Mouse (Mus musculus) G1E (cell line): ENCODE results near the gene Garem2. TPM values are rescaled to one million over a fixed set of nuclear protein-coding genes. Genes with fewer than 3 reads are reported as not detected.

Experiments
- ATAC-seq: 2 replicates; pipeline ENCODE4 v1.8.0; 2016; ENCODE audit warnings: mild to moderate bottlenecking; ENCODE audit not compliant: insufficient number of reproducible peaks, poor library complexity, low FRiP score, severe bottlenecking; ENCODE audit errors: extremely low read depth
- DNase-seq: peaks from one replicate; pipeline ENCODE4 v3.0.0; 2012; ENCODE audit warnings: low spot score
- H3K27me3 ChIP-seq: 2 replicates; pipeline ENCODE4 v1.6.1; 2012; ENCODE audit warnings: mild to moderate bottlenecking, low read length, inconsistent platforms; ENCODE audit not compliant: insufficient read depth
- H3K36me3 ChIP-seq: replicated peaks from 2 replicates; pipeline ENCODE3; 2012; ENCODE audit warnings: mild to moderate bottlenecking, inconsistent platforms
- H3K4me1 ChIP-seq: 2 replicates; pipeline ENCODE4 v1.6.1; 2012; ENCODE audit warnings: low read depth, low read length, inconsistent platforms, mixed read lengths; ENCODE audit not compliant: insufficient read depth
- H3K4me3 ChIP-seq: 2 replicates; pipeline ENCODE4 v1.5.1; 2012; ENCODE audit warnings: low read depth, mild to moderate bottlenecking, inconsistent platforms, low read length, moderate library complexity, mixed read lengths
- H3K9me3 ChIP-seq: replicated peaks from 2 replicates; pipeline ENCODE4 v1.6.1; 2012; ENCODE audit warnings: inconsistent platforms
- CTCF ChIP-seq: IDR thresholded peaks from 2 replicates; pipeline ENCODE4 v1.5.1; 2012; ENCODE audit warnings: low read depth, low read length, inconsistent platforms, mixed read lengths
- GATA1 ChIP-seq: IDR thresholded peaks from 2 replicates; pipeline ENCODE4 v1.6.1; 2012; ENCODE audit warnings: borderline replicate concordance, low read length, inconsistent platforms, mixed read lengths
- GATA2 ChIP-seq: IDR thresholded peaks from 2 replicates; pipeline ENCODE4 v1.6.1; 2012; ENCODE audit warnings: low read depth, low read length, inconsistent platforms, borderline replicate concordance
- POLR2AphosphoS5 ChIP-seq: IDR thresholded peaks from 2 replicates; pipeline ENCODE4 v1.6.1; 2012; ENCODE audit warnings: low read depth, low read length, inconsistent platforms; ENCODE audit not compliant: insufficient replicate concordance
- TAL1 ChIP-seq: conservative IDR thresholded peaks from 2 replicates; pipeline ENCODE4 v1.6.1; 2012; ENCODE audit warnings: low read depth, low read length, inconsistent platforms, mixed read lengths
- polyA plus RNA-seq: library from polyadenylated mRNA; stranded (reverse); fragments of >175 nt; gene quantifications from 2 replicates; pipeline ENCODE4 v1.2.3, GENCODE M21; 2012
- total RNA-seq, 2 experiments: library from RNA; stranded (forward) in 1 of 2; stranded (reverse) in 1 of 2; fragments of 200-1000 nt in 1 of 2; fragments of >200 nt in 1 of 2; fragmentation: Nextera tagmentation in 1 of 2; gene quantifications; 2 replicates each; pipeline ENCODE4 v1.2.3; 2014 to 2017

Gene Garem2
- total and polyA plus RNA-seq, 3 experiments: under 0.01 TPM; not detected in 2

DNA sequence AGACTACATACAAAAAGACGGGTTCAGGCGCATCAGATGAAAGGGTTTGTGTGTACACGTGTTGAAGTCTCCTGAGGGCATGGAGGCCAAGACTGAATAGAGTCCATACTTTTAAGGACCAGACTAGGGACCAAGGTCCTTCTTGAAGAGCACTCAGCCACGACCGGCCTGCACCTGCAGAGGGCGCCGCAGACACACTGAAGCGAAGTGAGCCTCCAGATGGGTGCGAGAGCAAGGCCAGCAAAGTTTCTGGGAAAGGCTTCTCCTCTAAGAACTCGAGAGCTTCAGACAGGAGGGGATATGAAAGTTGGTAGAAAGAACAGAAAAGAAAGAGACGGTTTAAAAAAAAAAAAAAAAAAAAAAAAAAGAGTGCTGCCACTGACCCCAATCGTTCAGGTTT, 622 bp upstream of the Garem2 start:
- no peak for TF ChIP-seq POLR2AphosphoS5
- no peak for TF ChIP-seq CTCF
- no peak for TF ChIP-seq TAL1
- TF ChIP-seq GATA2: no peak
- no peak for TF ChIP-seq GATA1
- ATAC-seq: no peak
- DNase-seq: no peak
- no peaks in the 10 kb centered on the region for H3K4me1 ChIP-seq
- H3K4me3 ChIP-seq: no peak overlapping the region
- H3K36me3 ChIP-seq: no peaks in the 10 kb centered on the region
- H3K27me3 ChIP-seq: peaks cover 43% of the 10 kb centered on the region
- peaks cover 35% of the 10 kb centered on the region for H3K9me3 ChIP-seq

DNA sequence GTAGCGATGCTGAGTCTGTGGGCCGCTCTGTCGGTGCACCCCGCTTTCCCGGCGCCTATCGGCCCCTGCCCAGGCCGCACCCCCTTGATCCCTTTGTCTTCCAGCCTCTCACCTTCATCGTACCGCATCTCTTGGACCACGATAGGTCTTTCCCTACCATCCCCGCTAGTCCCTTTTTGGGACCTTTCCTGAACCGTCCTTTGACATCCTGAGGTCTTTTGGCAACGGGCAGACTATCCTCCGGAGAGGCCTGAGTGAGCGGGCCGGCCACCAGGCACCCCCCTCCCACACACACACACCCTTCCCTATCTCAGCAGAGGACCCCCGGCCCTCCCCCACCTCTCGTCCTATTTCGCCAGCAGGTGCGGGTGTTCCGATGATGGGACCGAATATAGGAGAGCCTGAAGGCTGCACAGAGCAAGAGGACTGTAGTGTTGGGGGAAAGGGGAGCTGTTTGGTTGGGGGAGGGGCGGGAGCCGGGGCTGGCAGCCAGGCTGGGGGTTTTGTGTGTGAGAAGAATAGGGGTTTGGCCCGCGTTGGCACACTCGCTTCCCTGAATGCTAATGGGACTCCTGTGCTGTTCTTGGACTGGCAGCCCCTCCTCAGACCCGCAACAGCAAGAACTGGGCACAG, 823 bp downstream of the Garem2 start, which contains the start of gene 3110082J24Rik:
Gene 3110082J24Rik (minus strand): TSS at position 419 of the 633 bp plus-strand sequence.
- Histone ChIP-seq H3K4me3 (no peak within 1 kb of the TSS), H3K27me3 (peaks cover 48% of the 10 kb centered on the region), H3K36me3 (no peaks in the 10 kb centered on the region), H3K9me3 (peaks cover 20% of the 10 kb centered on the region), H3K4me1 (no peaks in the 10 kb centered on the region)
- ATAC-seq (no peak), DNase-seq (no peak)
- TF ChIP-seq GATA2 (no peak), POLR2AphosphoS5 (no peak), TAL1 (no peak), CTCF (no peak), GATA1 (no peak)

DNA sequence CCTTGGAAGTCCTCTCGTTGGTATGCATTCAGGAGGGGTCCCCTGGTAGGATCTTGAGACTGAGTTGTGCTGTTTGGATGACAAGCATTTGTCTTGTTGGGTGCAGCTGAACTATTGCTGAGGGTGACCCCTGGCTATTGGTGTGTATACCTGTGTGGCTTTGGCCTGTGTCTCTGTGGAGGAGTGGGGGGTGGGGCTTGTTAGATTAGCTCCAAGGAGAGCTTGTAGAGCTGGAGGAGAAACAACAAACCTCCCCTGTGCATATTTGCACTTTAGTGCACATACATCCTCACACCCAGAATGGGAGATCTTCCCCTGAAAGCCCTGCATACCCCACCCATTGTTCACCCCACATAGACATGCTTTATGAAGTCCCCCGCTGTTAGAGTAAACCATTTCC, 1.8 kb downstream of the Garem2 start:
- no peak overlapping the region for H3K4me3 ChIP-seq
- H3K9me3 ChIP-seq: peaks cover 11% of the 10 kb centered on the region
- H3K27me3 ChIP-seq: peaks cover 54% of the 10 kb centered on the region
- H3K36me3 ChIP-seq: no peaks in the 10 kb centered on the region
- TF ChIP-seq POLR2AphosphoS5 (no peak), CTCF (no peak), GATA1 (no peak), GATA2 (no peak), TAL1 (no peak)
- no peak for ATAC-seq
- no peaks in the 10 kb centered on the region for H3K4me1 ChIP-seq
- DNase-seq: no peak

GRCm38 (mm10) chr5:30107186-30107585, 2.2 kb downstream of the Garem2 start:
- H3K4me1 ChIP-seq: no peaks in the 10 kb centered on the region
- no peaks in the 10 kb centered on the region for H3K36me3 ChIP-seq
- DNase-seq (no peak), ATAC-seq (no peak)
- H3K4me3 ChIP-seq: no peak overlapping the region
- peaks cover 6% of the 10 kb centered on the region for H3K9me3 ChIP-seq
- peaks cover 54% of the 10 kb centered on the region for H3K27me3 ChIP-seq
- no peak for TF ChIP-seq CTCF
- TF ChIP-seq GATA2: no peak
- TF ChIP-seq GATA1: no peak
- no peak for TF ChIP-seq TAL1
- TF ChIP-seq POLR2AphosphoS5: no peak

DNA sequence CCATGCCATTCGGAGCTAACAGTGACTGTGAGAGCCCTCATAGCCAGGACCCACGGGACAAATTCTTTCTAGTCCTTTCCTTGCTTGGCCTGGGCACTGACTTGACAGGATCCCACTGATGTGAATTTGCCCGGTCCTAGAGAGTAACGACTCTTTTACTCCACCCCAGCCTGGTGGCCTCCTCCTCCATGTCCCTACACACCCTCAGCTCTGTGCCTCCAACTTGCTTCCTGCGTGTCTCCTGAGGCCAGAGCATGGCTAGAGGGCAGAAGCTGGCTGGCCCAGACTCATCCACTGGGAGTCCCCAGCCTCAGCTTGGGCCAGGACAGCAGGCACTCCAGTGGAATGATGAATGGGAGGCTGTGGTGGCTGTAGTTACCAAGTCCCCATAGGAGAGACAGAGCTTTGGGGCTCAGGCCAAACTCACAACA, 2.7 kb downstream of the Garem2 start:
- Histone ChIP-seq H3K27me3 (peaks cover 54% of the 10 kb centered on the region), H3K36me3 (no peaks in the 10 kb centered on the region), H3K9me3 (peaks cover 2% of the 10 kb centered on the region; the same call in 1 of the 2 replicates), H3K4me1 (no peaks in the 10 kb centered on the region), H3K4me3 (no peak overlapping the region)
- TF ChIP-seq TAL1 (no peak), CTCF (no peak), GATA2 (no peak), POLR2AphosphoS5 (no peak), GATA1 (no peak)
- no peak for DNase-seq
- ATAC-seq: no peak

GRCm38 (mm10) chr5:30108233-30108632, 3.3 kb downstream of the Garem2 start:
- H3K27me3 ChIP-seq: peaks cover 54% of the 10 kb centered on the region
- no peak overlapping the region for H3K4me3 ChIP-seq
- H3K4me1 ChIP-seq: no peaks in the 10 kb centered on the region
- H3K9me3 ChIP-seq: no peaks in the 10 kb centered on the region
- H3K36me3 ChIP-seq: no peaks in the 10 kb centered on the region
- DNase-seq: no peak
- no peak for ATAC-seq
- TF ChIP-seq CTCF (no peak), POLR2AphosphoS5 (no peak), GATA2 (no peak), GATA1 (no peak), TAL1 (no peak)
